16 mouse cellular contexts compared by ENCODE assay signal in genomic region chr3:124548898-124549297, GRCm38 (mm10). TPM values are rescaled to one million over a fixed set of nuclear protein-coding genes. Genes with fewer than 3 reads are reported as not detected.
DNase-seq lines count a peak whose midpoint lies in the region; ATAC-seq lines count a peak whose summit lies in the region.
"Had no signal": no experiment of that assay in that cellular context is flagged by ENCODE, and none has a peak within 500 bp of the region (broad histone marks: within the 10 kb centered on the region; RNA-seq: fewer than 3 reads in every experiment).

No protein-coding gene starts in this region.

- intact Hi-C loops in heart, postnatal 14 days (cut with DNase I), result no loop called here

- peak; percentile 61 to 69 for DNase-seq in cerebellum, postnatal 14 days
- DNase-seq in kidney, postnatal 36 days, result no peak
- DNase-seq in midbrain, embryonic 14.5 days, result peak; percentile 2
- DNase-seq in midbrain, embryonic 10.5 days (ENCODE audit: low spot score), result no peak
- no peak for DNase-seq in heart, postnatal 14 days
- DNase-seq: adrenal gland, adult 8-10 months; liver had no signal

- H3K4me1 ChIP-seq in kidney, embryonic 14.5 days (ENCODE audit: control insufficient read depth, insufficient read depth, low read length), result no peaks in the 10 kb centered on the region
- no peaks in the 10 kb centered on the region for H3K4me1 ChIP-seq in midbrain, embryonic 14.5 days (ENCODE audit: control insufficient read depth, insufficient read depth, low read length)
- no peaks in the 10 kb centered on the region for H3K4me1 ChIP-seq in midbrain, embryonic 10.5 days
- H3K4me1 ChIP-seq: midbrain, embryonic 12.5 days had no signal

- 28% methylated on average over 10 of the region's 10 CpGs for WGBS in kidney, embryonic 14.5 days
- WGBS in midbrain, embryonic 14.5 days, result 93% methylated on average over 10 of the region's 10 CpGs
- 92% methylated on average over 10 of the region's 10 CpGs for WGBS in midbrain, embryonic 10.5 days

- H3K36me3 ChIP-seq in kidney, embryonic 14.5 days (ENCODE audit: control insufficient read depth, insufficient read depth, low read length), result no peaks in the 10 kb centered on the region
- H3K36me3 ChIP-seq in midbrain, embryonic 14.5 days (ENCODE audit: control insufficient read depth, insufficient read depth, low read length), result no peaks in the 10 kb centered on the region
- no peaks in the 10 kb centered on the region for H3K36me3 ChIP-seq in midbrain, embryonic 10.5 days
- H3K36me3 ChIP-seq: midbrain, embryonic 12.5 days had no signal

- no peak overlapping the region for H3K9ac ChIP-seq in kidney, embryonic 14.5 days (ENCODE audit: low read depth, low read length)
- no peak overlapping the region for H3K9ac ChIP-seq in midbrain, embryonic 14.5 days (replicated peaks; ENCODE audit: low read length)
- H3K9ac ChIP-seq: midbrain, embryonic 12.5 days had no signal

- H3K27ac ChIP-seq in kidney, embryonic 14.5 days (ENCODE audit: low read depth, low read length), result no peak overlapping the region
- no peak overlapping the region for H3K27ac ChIP-seq in midbrain, embryonic 14.5 days (replicated peaks; ENCODE audit: low read depth, low read length)
- H3K27ac ChIP-seq in midbrain, embryonic 10.5 days (replicated peaks), result no peak overlapping the region
- H3K27ac ChIP-seq: midbrain, embryonic 12.5 days had no signal

- ATAC-seq in cerebellum, adult (ENCODE audit: insufficient number of reproducible peaks, low FRiP score, low TSS enrichment), result no peak
- ATAC-seq in kidney, embryonic 14.5 days (ENCODE audit: low FRiP score, low TSS enrichment), result peak; percentile 73; the same call in 1 of the 2 replicates
- ATAC-seq in midbrain, embryonic 14.5 days (ENCODE audit: low FRiP score, low TSS enrichment), result no peak
- ATAC-seq in granulocyte monocyte progenitor cell, adult 5-6 weeks (replicated peaks; ENCODE audit: poor library complexity, severe bottlenecking), result no peak
- ATAC-seq: intestine, embryonic 16.5 days; lung, postnatal 0 days had no signal

- H3K4me2 ChIP-seq in kidney, embryonic 14.5 days (replicated peaks; ENCODE audit: low read depth, low read length), result no peak overlapping the region
- no peak overlapping the region for H3K4me2 ChIP-seq in midbrain, embryonic 14.5 days (ENCODE audit: low read length)
- H3K4me2 ChIP-seq: midbrain, embryonic 12.5 days had no signal

- no peak overlapping the region for H3K4me3 ChIP-seq in kidney, embryonic 14.5 days (ENCODE audit: low read length)
- H3K4me3 ChIP-seq in midbrain, embryonic 14.5 days (replicated peaks; ENCODE audit: low read depth, low read length), result no peak overlapping the region
- H3K4me3 ChIP-seq in midbrain, embryonic 10.5 days, result no peak overlapping the region
- H3K4me3 ChIP-seq: midbrain, embryonic 12.5 days had no signal

- no peaks in the 10 kb centered on the region for H3K27me3 ChIP-seq in kidney, embryonic 14.5 days (ENCODE audit: control insufficient read depth, insufficient read depth, low read length)
- H3K27me3 ChIP-seq in midbrain, embryonic 14.5 days (ENCODE audit: control insufficient read depth, insufficient read depth, low read length), result no peaks in the 10 kb centered on the region
- H3K27me3 ChIP-seq in midbrain, embryonic 10.5 days (ENCODE audit: low read depth, poor library complexity, severe bottlenecking), result no peaks in the 10 kb centered on the region
- H3K27me3 ChIP-seq: midbrain, embryonic 12.5 days had no signal

- H3K9me3 ChIP-seq in kidney, embryonic 14.5 days (ENCODE audit: control insufficient read depth, low read length), result no peaks in the 10 kb centered on the region
- no peaks in the 10 kb centered on the region for H3K9me3 ChIP-seq in midbrain, embryonic 14.5 days (ENCODE audit: control insufficient read depth, low read length)
- no peaks in the 10 kb centered on the region for H3K9me3 ChIP-seq in midbrain, embryonic 10.5 days (replicated peaks)
- H3K9me3 ChIP-seq: midbrain, embryonic 12.5 days had no signal

RNA-seq across cellular contexts. Expression of gene 1700003H04Rik, which starts 32.0 kb away (rescaled TPM):
- not detected in 2 replicates for polyA plus RNA-seq in kidney, embryonic 14.5 days (2014; fragmentation: Nextera tagmentation; extraction: Ambion mirVana)
- polyA plus RNA-seq in midbrain, embryonic 14.5 days (2014; fragmentation: Nextera tagmentation; extraction: Ambion mirVana), result not detected in 2 replicates
- not detected in 2 replicates for polyA plus RNA-seq in midbrain, embryonic 10.5 days (2016; fragmentation: Nextera tagmentation; extraction: Ambion mirVana)
- not detected in 2 replicates for total RNA-seq in granulocyte monocyte progenitor cell, adult 5-6 weeks (2014; fragmentation: Nextera tagmentation)
- total RNA-seq in granulocyte monocyte progenitor cell, adult 5-6 weeks (2017), result not detected in 2 replicates
- total RNA-seq in heart, postnatal 14 days (2021), result not detected
- total RNA-seq: adrenal gland, adult 8-10 months; left cerebral cortex, adult 18-20 months had no signal
- polyA plus RNA-seq: embryonic facial prominence, embryonic 11.5 days; heart, postnatal 0 days; intestine, embryonic 16.5 days; lung, postnatal 0 days; midbrain, embryonic 12.5 days had no signal

Comparison
In these comparisons a context has a peak if more than half of its experiments do, and no peak if none do; other contexts are left out.
1. DNase-seq: peak in cerebellum, postnatal 14 days (2 of 2) and midbrain, embryonic 14.5 days (single experiment); none in kidney, postnatal 36 days (0 of 2), midbrain, embryonic 10.5 days (single experiment) and heart, postnatal 14 days (0 of 2).